Mouse (Mus musculus): ENCODE results near the gene Cdc6.

GRCm38 (mm10) chr11:98930127-98930601, 22.6 kb downstream of the Cdc6 start:
- TF ChIP-seq CTCF (IDR thresholded peaks at IDR 0.05; ENCODE audit: control insufficient read depth, insufficient read depth, insufficient read length) (no peak), CEBPB (IDR thresholded peaks at IDR 0.05; ENCODE audit: low read depth) (no peak), MAX (IDR thresholded peaks at IDR 0.05) (no peak), USF1 (IDR thresholded peaks at IDR 0.05; ENCODE audit: low read depth) (no peak), MYOD1 (IDR thresholded peaks at IDR 0.05; ENCODE audit: control insufficient read depth, insufficient read length, low read depth) (no peak), MYOG (IDR thresholded peaks at IDR 0.05; ENCODE audit: control insufficient read depth, extremely low read depth, insufficient read length) (no peak)
